Mouse (Mus musculus) gastrocnemius, adult 2 months (tissue): ENCODE results near the gene Gm20747. TPM values are rescaled to one million over a fixed set of nuclear protein-coding genes. Genes with fewer than 3 reads are reported as not detected.
"Not testable (repeated sequence)": the region's sequence is repeated elsewhere in the genome, so short reads cannot be mapped to it uniquely, and the experiment has no call there.

ENCODE experiments used
- DNase-seq: peaks from one replicate; pipeline ENCODE4 v3.0.0; 2022
- H3K27ac ChIP-seq: fragments of 200-600 bp; 2 replicates; pipeline ENCODE4 v1.8.1; 2022; ENCODE audit warnings: mild to moderate bottlenecking
- H3K4me3 ChIP-seq: fragments of 200-600 bp; 2 replicates; pipeline ENCODE4 v1.8.1; 2022; ENCODE audit warnings: mild to moderate bottlenecking, moderate library complexity
- intact Hi-C: fragments of 180-260 bp; cut with DNase I; formaldehyde crosslinking; loops from one replicate; pipeline ENCODE4 v1.15.1; 2025
- long read RNA-seq, 2 experiments: library from polyadenylated mRNA; stranded (forward); transcript quantifications; one replicate each; pipeline ENCODE4 v2.0.0; 2021
- total RNA-seq, 2 experiments: library from RNA; stranded (reverse); gene quantifications; 2 replicates each; pipeline ENCODE4 v1.2.3; 2021

Gm20747 gene
- total RNA-seq = not detected
- long read RNA-seq, experiment 1 = 0 reads
- long read RNA-seq, experiment 2 = 0 reads

DNA sequence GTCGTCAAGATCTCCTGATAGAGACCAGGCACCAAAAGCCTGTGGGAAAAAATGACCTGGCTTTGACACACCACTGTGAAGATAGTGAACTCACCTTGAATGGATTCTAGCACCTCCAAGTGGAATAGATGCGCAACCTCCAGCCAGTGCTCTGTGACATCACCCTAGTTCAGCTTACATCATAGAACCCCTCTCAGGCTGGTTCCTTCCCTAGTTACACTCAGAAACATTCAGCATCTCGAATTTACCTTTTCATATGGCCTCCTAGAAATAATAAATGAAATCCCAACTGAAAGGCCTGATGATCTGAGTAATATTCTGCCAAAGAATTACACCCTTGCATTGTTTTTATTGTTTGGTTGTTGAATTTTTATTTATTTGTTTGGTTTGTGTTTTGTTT is at the start of gene Gm20747:
Gene Gm20747 (minus strand): TSS at position 101 of the 400 bp plus-strand sequence.
- H3K27ac ChIP-seq, H3K4me3 ChIP-seq, DNase-seq, intact Hi-C loops: not testable (repeated sequence)
